Mouse (Mus musculus) bone marrow, adult 2 months (tissue): ENCODE measurements around the gene Fyn.

Experiments
- CTCF ChIP-seq: fragments of 200-500 bp; IDR thresholded peaks from 2 replicates; pipeline ENCODE4 v1.5.1; 2011; ENCODE audit warnings: low read length, control low read depth; ENCODE audit not compliant: control insufficient read depth, insufficient read depth
- POLR2A ChIP-seq: fragments of 200-500 bp; IDR thresholded peaks from 2 replicates; pipeline ENCODE4 v1.6.1; 2011; ENCODE audit warnings: low read depth, mild to moderate bottlenecking, control low read depth, low read length, borderline replicate concordance; ENCODE audit not compliant: control insufficient read depth

GRCm38 (mm10) chr10:39339189-39339968 is 29.3 kb upstream of the Fyn start:
- no peak for TF ChIP-seq CTCF
- no peak for TF ChIP-seq POLR2A
